In the genomic region with DNA sequence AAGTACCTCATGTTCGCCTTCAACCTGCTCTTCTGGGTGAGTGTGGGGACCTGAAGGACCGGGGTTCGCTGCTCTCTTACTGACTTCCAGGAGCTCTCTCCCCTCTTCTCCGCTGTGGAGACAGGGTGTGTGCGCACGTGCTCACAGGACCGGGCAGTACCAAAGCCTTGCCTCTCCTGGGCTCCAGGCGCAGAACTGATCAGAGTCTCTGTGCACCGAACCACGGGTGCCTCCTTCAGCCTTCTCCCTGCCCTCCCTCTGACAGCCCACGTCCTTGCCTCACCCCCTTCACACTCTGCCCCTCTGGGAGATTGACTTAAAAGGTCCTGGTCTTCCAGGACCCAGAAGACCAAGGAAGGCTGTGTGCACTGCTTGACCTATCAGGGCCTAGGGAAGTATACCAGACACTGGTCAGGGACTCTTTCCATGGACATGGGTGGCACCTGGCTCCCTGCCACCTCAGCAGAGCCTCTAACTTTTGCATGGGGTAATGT, we compare ENCODE assay signal across 10 mouse cellular contexts. TPM values are rescaled to one million over a fixed set of nuclear protein-coding genes. Genes with fewer than 3 reads are reported as not detected.
A peak's percentile ranks its signal among the peaks of the same experiment; 100 is the strongest.
DNase-seq lines count a peak whose midpoint lies in the region; ATAC-seq and TF ChIP-seq lines count a peak whose summit lies in the region.
"Had no signal": no experiment of that assay in that cellular context is flagged by ENCODE, and none has a peak within 500 bp of the region (broad histone marks: within the 10 kb centered on the region; RNA-seq: fewer than 3 reads in every experiment).

No protein-coding gene starts in this region.

- TF ChIP-seq CTCF in lung, adult 2 months (IDR thresholded peaks at IDR 0.05; ENCODE audit: insufficient read depth, low read length): no peak
- TF ChIP-seq CTCF in olfactory bulb, adult 2 months (IDR thresholded peaks at IDR 0.05; ENCODE audit: insufficient read depth, low read depth, low read length): no peak

- ATAC-seq in lung, embryonic 15.5 days (ENCODE audit: borderline replicate concordance, extremely low read depth, low FRiP score, low TSS enrichment): no peak

- peak overlapping the region; percentile 47 for H3K4me3 ChIP-seq in lung, embryonic 15.5 days
- H3K4me3 ChIP-seq in lung, adult 2 months (replicated peaks; ENCODE audit: extremely low read depth, low read depth, low read length): no peak overlapping the region
- peak overlapping the region; percentile 69 for H3K4me3 ChIP-seq in limb, embryonic 10.5 days
- H3K4me3 ChIP-seq in olfactory bulb, adult 2 months (ENCODE audit: insufficient read depth, low read depth, low read length): peak overlapping the region; percentile 56

- H3K27me3 ChIP-seq in lung, embryonic 15.5 days: peaks cover 11% of the 10 kb centered on the region; the same call in 1 of the 2 replicates
- peaks cover 39% of the 10 kb centered on the region for H3K27me3 ChIP-seq in limb, embryonic 10.5 days (ENCODE audit: low read depth, poor library complexity, severe bottlenecking)

- H3K36me3 ChIP-seq in lung, embryonic 15.5 days: no peaks in the 10 kb centered on the region
- 0 out of 2 replicates have a peak, but pooled peaks cover 3% of the 10 kb centered on the region for H3K36me3 ChIP-seq in limb, embryonic 10.5 days

- peak overlapping the region; percentile 44 for H3K9ac ChIP-seq in lung, embryonic 15.5 days

- DNase-seq in cerebellum, adult 11-12 months: peak; percentile 74
- no peak for DNase-seq in cerebellum, adult 11 months
- DNase-seq in lung, adult 2 months: no peak
- DNase-seq in limb, embryonic 10.5 days (ENCODE audit: low spot score): no peak
- no peak for DNase-seq in left cerebral cortex, postnatal 25 days (ENCODE audit: low spot score in 2 of 2)
- DNase-seq in B cell, adult 2 months: no peak
- DNase-seq: adrenal gland, postnatal 36 days; kidney, adult 9 months had no signal

- intact Hi-C loops in left cerebral cortex, postnatal 25 days (cut with DNase I): no loop called here

- no peak overlapping the region for H3K27ac ChIP-seq in lung, embryonic 15.5 days
- no peak overlapping the region; the same call in 1 of the 2 replicates for H3K27ac ChIP-seq in limb, embryonic 10.5 days
- no peak overlapping the region for H3K27ac ChIP-seq in olfactory bulb, adult 2 months (ENCODE audit: insufficient read depth, low read depth, low read length)

- peaks cover 42% of the 10 kb centered on the region for H3K4me1 ChIP-seq in lung, embryonic 15.5 days
- H3K4me1 ChIP-seq in lung, adult 2 months (ENCODE audit: control insufficient read depth, insufficient read depth, low read length): peaks cover 15% of the 10 kb centered on the region
- H3K4me1 ChIP-seq in limb, embryonic 10.5 days: peaks cover 32% of the 10 kb centered on the region
- peaks cover 19% of the 10 kb centered on the region for H3K4me1 ChIP-seq in olfactory bulb, adult 2 months (ENCODE audit: control insufficient read depth, insufficient read depth, low read length)

- no peak for TF ChIP-seq POLR2A in lung, adult 2 months (IDR thresholded peaks at IDR 0.05; ENCODE audit: borderline replicate concordance, extremely low read depth, low read depth, low read length)
- TF ChIP-seq POLR2A in olfactory bulb, adult 2 months (IDR thresholded peaks at IDR 0.05; ENCODE audit: insufficient read depth, low read depth, low read length): no peak

- no peaks in the 10 kb centered on the region for H3K9me3 ChIP-seq in lung, embryonic 15.5 days
- no peaks in the 10 kb centered on the region for H3K9me3 ChIP-seq in limb, embryonic 10.5 days (replicated peaks)

- H3K4me2 ChIP-seq in lung, embryonic 15.5 days: peak overlapping the region; percentile 94

- 21% methylated on average over 11 of the region's 11 CpGs for WGBS in lung, embryonic 15.5 days
- WGBS in lung, adult 2 months: 48% methylated on average over 11 of the region's 11 CpGs
- WGBS in limb, embryonic 10.5 days: 6% methylated on average over 11 of the region's 11 CpGs
- WGBS in olfactory bulb, adult 2 months: 9% methylated on average over 11 of the region's 11 CpGs

RNA-seq across cellular contexts. Expression of a gene that starts 7.5 kb away (rescaled TPM):
- 96.9 and 100 TPM in 2 replicates for polyA plus RNA-seq in lung, embryonic 15.5 days (2015; fragmentation: Nextera tagmentation; extraction: Ambion mirVana)
- 91.1 and 150 TPM in 2 replicates for polyA plus RNA-seq in lung, adult 2 months (2012; rRNA removed)
- polyA plus RNA-seq in limb, embryonic 10.5 days (2016; fragmentation: Nextera tagmentation; extraction: Ambion mirVana): 25.0 and 36.9 TPM in 2 replicates
- polyA plus RNA-seq in olfactory bulb, adult 2 months (2012; ENCODE audit: insufficient read depth, insufficient read length, low replicate concordance, missing spikeins): not detected in 2 replicates
- total RNA-seq in left cerebral cortex, postnatal 25 days (2021): 10 to 100 TPM; 13.8 to 16.6 TPM

RNA-seq across cellular contexts. Expression of a gene that starts 7.6 kb away (rescaled TPM):
- polyA plus RNA-seq in lung, embryonic 15.5 days (2015; fragmentation: Nextera tagmentation; extraction: Ambion mirVana): 66.9 and 69.2 TPM in 2 replicates
- 29.0 and 30.9 TPM in 2 replicates for polyA plus RNA-seq in lung, adult 2 months (2012; rRNA removed)
- 77.2 and 86.8 TPM in 2 replicates for polyA plus RNA-seq in limb, embryonic 10.5 days (2016; fragmentation: Nextera tagmentation; extraction: Ambion mirVana)
- not detected in 2 replicates for polyA plus RNA-seq in olfactory bulb, adult 2 months (2012; ENCODE audit: insufficient read depth, insufficient read length, low replicate concordance, missing spikeins)
- 10 to 100 TPM; 40.8 to 45.7 TPM for total RNA-seq in left cerebral cortex, postnatal 25 days (2021)

RNA-seq across cellular contexts. Expression of a gene that starts 15.4 kb away (rescaled TPM):
- 24.4 and 30.7 TPM in 2 replicates for polyA plus RNA-seq in lung, embryonic 15.5 days (2015; fragmentation: Nextera tagmentation; extraction: Ambion mirVana)
- 537 and 555 TPM in 2 replicates for polyA plus RNA-seq in lung, adult 2 months (2012; rRNA removed)
- 14.0 and 15.8 TPM in 2 replicates for polyA plus RNA-seq in limb, embryonic 10.5 days (2016; fragmentation: Nextera tagmentation; extraction: Ambion mirVana)
- not detected in 2 replicates for polyA plus RNA-seq in olfactory bulb, adult 2 months (2012; ENCODE audit: insufficient read depth, insufficient read length, low replicate concordance, missing spikeins)
- total RNA-seq in left cerebral cortex, postnatal 25 days (2021): 10 to 100 TPM; 25.3 to 29.6 TPM

RNA-seq across cellular contexts. Expression of a gene that starts 21.7 kb away (rescaled TPM):
- polyA plus RNA-seq in lung, embryonic 15.5 days (2015; fragmentation: Nextera tagmentation; extraction: Ambion mirVana): 35.6 and 40.8 TPM in 2 replicates
- 177 and 239 TPM in 2 replicates for polyA plus RNA-seq in lung, adult 2 months (2012; rRNA removed)
- 7.0 and 7.8 TPM in 2 replicates for polyA plus RNA-seq in limb, embryonic 10.5 days (2016; fragmentation: Nextera tagmentation; extraction: Ambion mirVana)
- not detected in 2 replicates for polyA plus RNA-seq in olfactory bulb, adult 2 months (2012; ENCODE audit: insufficient read depth, insufficient read length, low replicate concordance, missing spikeins)
- 1 to 10 TPM; 2.5 to 4.1 TPM for total RNA-seq in left cerebral cortex, postnatal 25 days (2021)

RNA-seq across cellular contexts. Expression of a gene that starts 27.6 kb away (rescaled TPM):
- polyA plus RNA-seq in lung, embryonic 15.5 days (2015; fragmentation: Nextera tagmentation; extraction: Ambion mirVana): 35.9 and 41.6 TPM in 2 replicates
- polyA plus RNA-seq in lung, adult 2 months (2012; rRNA removed): 289 and 356 TPM in 2 replicates
- 11.6 and 12.4 TPM in 2 replicates for polyA plus RNA-seq in limb, embryonic 10.5 days (2016; fragmentation: Nextera tagmentation; extraction: Ambion mirVana)
- not detected in 2 replicates for polyA plus RNA-seq in olfactory bulb, adult 2 months (2012; ENCODE audit: insufficient read depth, insufficient read length, low replicate concordance, missing spikeins)
- 10 to 100 TPM; 21.4 to 28.6 TPM for total RNA-seq in left cerebral cortex, postnatal 25 days (2021)

Comparison
In these comparisons a context has a peak if more than half of its experiments do, and no peak if none do; other contexts are left out.
1. RNA of a gene that starts 7.5 kb away (polyA plus RNA-seq): 96.9 to 100 TPM in lung, embryonic 15.5 days, 91.1 to 150 TPM in lung, adult 2 months and 25.0 to 36.9 TPM in limb, embryonic 10.5 days; not detected in olfactory bulb, adult 2 months; every median in the first group is over 10 times any median in the second.
2. RNA of a gene that starts 7.6 kb away (polyA plus RNA-seq): 77.2 to 86.8 TPM in limb, embryonic 10.5 days, 66.9 to 69.2 TPM in lung, embryonic 15.5 days and 29.0 to 30.9 TPM in lung, adult 2 months; not detected in olfactory bulb, adult 2 months; every median in the first group is over 10 times any median in the second.